Mouse (Mus musculus) bone marrow macrophage, adult 2 months (primary cell): ENCODE data around the gene Klk1.

Source experiments
- CTCF ChIP-seq: IDR thresholded peaks from 2 replicates; pipeline ENCODE4 v1.5.1; 2012; ENCODE audit warnings: low read depth, mild to moderate bottlenecking, low read length, moderate library complexity
- POLR2A ChIP-seq: IDR thresholded peaks from 2 replicates; pipeline ENCODE4 v1.6.1; 2012; ENCODE audit warnings: mild to moderate bottlenecking, low read depth, low read length, borderline replicate concordance

GRCm38 (mm10) chr7:44240712-44241111 is 15.6 kb downstream of the Klk1 start:
- TF ChIP-seq CTCF (no peak), POLR2A (no peak)
